Mouse (Mus musculus) spleen, adult 2 months (tissue): Measurements from ENCODE around the gene Exosc5.

ENCODE experiments used
- CTCF ChIP-seq: fragments of 200-500 bp; IDR thresholded peaks from 2 replicates; pipeline ENCODE4 v1.5.1; 2011; ENCODE audit warnings: mild to moderate bottlenecking, inconsistent platforms; ENCODE audit not compliant: insufficient read depth, insufficient read length, insufficient replicate concordance; ENCODE audit errors: extremely low read depth
- POLR2A ChIP-seq: fragments of 200-500 bp; IDR thresholded peaks from 2 replicates; pipeline ENCODE4 v1.6.1; 2011; ENCODE audit warnings: low read depth, low read length, inconsistent platforms

GRCm38 (mm10) chr7:25669158-25669557 lies 10.2 kb downstream of the Exosc5 start:
- TF ChIP-seq CTCF = no peak
- no peak for TF ChIP-seq POLR2A
